Mouse (Mus musculus) midbrain, embryonic 10.5 days (tissue): Measurements from ENCODE around the gene Ttc33. TPM values are rescaled to one million over a fixed set of nuclear protein-coding genes. Genes with fewer than 3 reads are reported as not detected.

ENCODE experiments used
- DNase-seq: peaks from one replicate; pipeline ENCODE4 v3.0.0-alpha.2; 2017; ENCODE audit warnings: low spot score
- H3K27ac ChIP-seq: fragments of 300-500 bp; sonication (generic); replicated peaks from 2 replicates; pipeline ENCODE4 v1.5.1; 2016; ENCODE audit warnings: mild to moderate bottlenecking
- H3K27me3 ChIP-seq: fragments of 300-500 bp; sonication (generic); 2 replicates; pipeline ENCODE4 v1.6.1; 2016; ENCODE audit warnings: low read depth, mild to moderate bottlenecking; ENCODE audit not compliant: poor library complexity, severe bottlenecking
- H3K36me3 ChIP-seq: fragments of 300-500 bp; sonication (generic); 2 replicates; pipeline ENCODE4 v1.6.1; 2016; ENCODE audit warnings: mild to moderate bottlenecking, moderate library complexity
- H3K4me1 ChIP-seq: fragments of 300-500 bp; sonication (generic); 2 replicates; pipeline ENCODE4 v1.6.1; 2016
- H3K4me3 ChIP-seq: fragments of 300-500 bp; sonication (generic); 2 replicates; pipeline ENCODE4 v1.5.1; 2016; ENCODE audit warnings: mild to moderate bottlenecking, moderate library complexity
- H3K9me3 ChIP-seq: fragments of 300-500 bp; sonication (generic); replicated peaks from 2 replicates; pipeline ENCODE4 v1.6.1; 2016; ENCODE audit warnings: mild to moderate bottlenecking
- WGBS: fragments of 180-500 bp; shearing (Covaris S2); methylation state at CpG from one replicate; pipeline ENCODE4 v1.1.7; 2016; 5-methylcytosine and 5-hydroxymethylcytosine counted together
- polyA plus RNA-seq: library from polyadenylated mRNA; unstranded; fragments of >200 nt; fragmentation: Nextera tagmentation; extraction: Ambion mirVana; gene quantifications from 2 replicates; pipeline ENCODE4 v1.2.1, GENCODE M21; 2016

The Ttc33 gene
- 37.3 and 41.3 TPM in 2 replicates for polyA plus RNA-seq

GRCm38 (mm10) chr15:5185366-5186292 is at the start of gene Ttc33:
Ttc33 (plus strand) TSS chr15:5185525.
- DNase-seq, result peak; percentile 68
- Histone ChIP-seq H3K9me3 (no peaks in the 10 kb centered on the region), H3K4me3 (peak within 1 kb of the TSS; percentile 97), H3K27me3 (no peaks in the 10 kb centered on the region), H3K27ac (peak within 1 kb of the TSS; percentile 91), H3K4me1 (peaks cover 21% of the 10 kb centered on the region), H3K36me3 (peaks cover 12% of the 10 kb centered on the region)
- under 1% methylated on average over 55 of the region's 55 CpGs for WGBS

GRCm38 (mm10) chr15:5138021-5138856 is 47.1 kb upstream of the Ttc33 start:
- Histone ChIP-seq H3K4me1 (no peaks in the 10 kb centered on the region; the same call in 1 of the 2 replicates), H3K27me3 (no peaks in the 10 kb centered on the region), H3K4me3 (no peak overlapping the region), H3K9me3 (no peaks in the 10 kb centered on the region), H3K36me3 (no peaks in the 10 kb centered on the region), H3K27ac (no peak overlapping the region)
- DNase-seq, result no peak
- 89% methylated on average over 9 of the region's 9 CpGs for WGBS

GRCm38 (mm10) chr15:5139366-5139765 is 46.0 kb upstream of the Ttc33 start:
- no peak for DNase-seq
- no peaks in the 10 kb centered on the region for H3K36me3 ChIP-seq
- no peak overlapping the region for H3K27ac ChIP-seq
- H3K4me3 ChIP-seq, result no peak overlapping the region
- H3K9me3 ChIP-seq, result no peaks in the 10 kb centered on the region
- 89% methylated on average over 2 of the region's 2 CpGs for WGBS
- H3K4me1 ChIP-seq, result peaks cover under 1% of the 10 kb centered on the region
- no peaks in the 10 kb centered on the region for H3K27me3 ChIP-seq

- no peaks in the 10 kb centered on the region for H3K27me3 ChIP-seq
- no peak overlapping the region for H3K27ac ChIP-seq
- WGBS, result 88% methylated on average over 7 of the region's 7 CpGs
- H3K4me3 ChIP-seq, result no peak overlapping the region
- H3K4me1 ChIP-seq, result peaks cover 6% of the 10 kb centered on the region
- no peaks in the 10 kb centered on the region for H3K9me3 ChIP-seq
- H3K36me3 ChIP-seq, result no peaks in the 10 kb centered on the region
- DNase-seq, result no peak
These were observed 45.5 kb upstream of the Ttc33 start for GRCm38 (mm10) chr15:5139863-5140262.

GRCm38 (mm10) chr15:5140357-5140756 is 45.0 kb upstream of the Ttc33 start:
- H3K4me1 ChIP-seq, result peaks cover 11% of the 10 kb centered on the region
- H3K36me3 ChIP-seq, result no peaks in the 10 kb centered on the region
- no peak overlapping the region for H3K4me3 ChIP-seq
- H3K27me3 ChIP-seq, result no peaks in the 10 kb centered on the region
- H3K27ac ChIP-seq, result no peak overlapping the region
- H3K9me3 ChIP-seq, result no peaks in the 10 kb centered on the region
- no peak for DNase-seq

GRCm38 (mm10) chr15:5142047-5142446 is 43.3 kb upstream of the Ttc33 start:
- 0 out of 2 replicates have a peak, but pooled peaks cover 6% of the 10 kb centered on the region for H3K36me3 ChIP-seq
- DNase-seq, result no peak
- no peaks in the 10 kb centered on the region for H3K27me3 ChIP-seq
- H3K27ac ChIP-seq, result no peak overlapping the region
- 72% methylated on average over 5 of the region's 5 CpGs for WGBS
- no peaks in the 10 kb centered on the region for H3K9me3 ChIP-seq
- no peak overlapping the region for H3K4me3 ChIP-seq
- H3K4me1 ChIP-seq, result peaks cover 17% of the 10 kb centered on the region

- H3K4me3 ChIP-seq, result peak overlapping the region; percentile 85
- DNase-seq, result no peak
- no peaks in the 10 kb centered on the region for H3K9me3 ChIP-seq
- WGBS, result 78% methylated on average over 5 of the region's 5 CpGs
- no peak overlapping the region for H3K27ac ChIP-seq
- 0 out of 2 replicates have a peak, but pooled peaks cover 6% of the 10 kb centered on the region for H3K36me3 ChIP-seq
- peaks cover 17% of the 10 kb centered on the region for H3K4me1 ChIP-seq
- no peaks in the 10 kb centered on the region for H3K27me3 ChIP-seq
These were observed 42.6 kb upstream of the Ttc33 start for GRCm38 (mm10) chr15:5142714-5143113.

GRCm38 (mm10) chr15:5143361-5144020 is 41.8 kb upstream of the Ttc33 start, which contains the start of gene Prkaa1:
Prkaa1 (plus strand) TSS chr15:5143861.
- peaks cover 17% of the 10 kb centered on the region for H3K4me1 ChIP-seq
- no peaks in the 10 kb centered on the region for H3K9me3 ChIP-seq
- H3K27ac ChIP-seq, result peak within 1 kb of the TSS; percentile 96
- WGBS, result under 1% methylated on average over 74 of the region's 80 CpGs
- no peaks in the 10 kb centered on the region for H3K27me3 ChIP-seq
- H3K4me3 ChIP-seq, result peak within 1 kb of the TSS; percentile 85
- 0 out of 2 replicates have a peak, but pooled peaks cover 8% of the 10 kb centered on the region for H3K36me3 ChIP-seq
- no peak for DNase-seq

GRCm38 (mm10) chr15:5144021-5144778 is 41.1 kb upstream of the Ttc33 start:
- no peaks in the 10 kb centered on the region for H3K27me3 ChIP-seq
- peak; percentile 85 for DNase-seq
- peaks cover 17% of the 10 kb centered on the region for H3K4me1 ChIP-seq
- WGBS, result 2% methylated on average over 61 of the region's 61 CpGs
- H3K36me3 ChIP-seq, result 0 out of 2 replicates have a peak, but pooled peaks cover 8% of the 10 kb centered on the region
- peak overlapping the region; percentile 85 for H3K4me3 ChIP-seq
- H3K9me3 ChIP-seq, result no peaks in the 10 kb centered on the region
- H3K27ac ChIP-seq, result peak overlapping the region; percentile 96

GRCm38 (mm10) chr15:5145196-5145945 is 40.0 kb upstream of the Ttc33 start:
- 58% methylated on average over 9 of the region's 9 CpGs for WGBS
- Histone ChIP-seq H3K4me3 (peak overlapping the region; percentile 85), H3K4me1 (peaks cover 17% of the 10 kb centered on the region), H3K36me3 (0 out of 2 replicates have a peak, but pooled peaks cover 8% of the 10 kb centered on the region), H3K27ac (no peak overlapping the region), H3K27me3 (no peaks in the 10 kb centered on the region), H3K9me3 (no peaks in the 10 kb centered on the region)
- DNase-seq, result no peak

GRCm38 (mm10) chr15:5149187-5149586 is 36.1 kb upstream of the Ttc33 start:
- no peaks in the 10 kb centered on the region for H3K27me3 ChIP-seq
- no peak overlapping the region for H3K27ac ChIP-seq
- H3K4me3 ChIP-seq, result no peak overlapping the region
- H3K4me1 ChIP-seq, result peaks cover 17% of the 10 kb centered on the region
- WGBS, result 90% methylated on average over 4 of the region's 4 CpGs
- no peaks in the 10 kb centered on the region for H3K9me3 ChIP-seq
- 0 out of 2 replicates have a peak, but pooled peaks cover 8% of the 10 kb centered on the region for H3K36me3 ChIP-seq
- DNase-seq, result no peak
